Mouse (Mus musculus): Measurements from ENCODE around the gene Hrh2. TPM values are rescaled to one million over a fixed set of nuclear protein-coding genes. Genes with fewer than 3 reads are reported as not detected.
A peak's percentile ranks its signal among the peaks of the same experiment; 100 is the strongest.

The Hrh2 gene
- polyA plus RNA-seq, 1 experiment from 2014 or later: 2.6 TPM

DNA sequence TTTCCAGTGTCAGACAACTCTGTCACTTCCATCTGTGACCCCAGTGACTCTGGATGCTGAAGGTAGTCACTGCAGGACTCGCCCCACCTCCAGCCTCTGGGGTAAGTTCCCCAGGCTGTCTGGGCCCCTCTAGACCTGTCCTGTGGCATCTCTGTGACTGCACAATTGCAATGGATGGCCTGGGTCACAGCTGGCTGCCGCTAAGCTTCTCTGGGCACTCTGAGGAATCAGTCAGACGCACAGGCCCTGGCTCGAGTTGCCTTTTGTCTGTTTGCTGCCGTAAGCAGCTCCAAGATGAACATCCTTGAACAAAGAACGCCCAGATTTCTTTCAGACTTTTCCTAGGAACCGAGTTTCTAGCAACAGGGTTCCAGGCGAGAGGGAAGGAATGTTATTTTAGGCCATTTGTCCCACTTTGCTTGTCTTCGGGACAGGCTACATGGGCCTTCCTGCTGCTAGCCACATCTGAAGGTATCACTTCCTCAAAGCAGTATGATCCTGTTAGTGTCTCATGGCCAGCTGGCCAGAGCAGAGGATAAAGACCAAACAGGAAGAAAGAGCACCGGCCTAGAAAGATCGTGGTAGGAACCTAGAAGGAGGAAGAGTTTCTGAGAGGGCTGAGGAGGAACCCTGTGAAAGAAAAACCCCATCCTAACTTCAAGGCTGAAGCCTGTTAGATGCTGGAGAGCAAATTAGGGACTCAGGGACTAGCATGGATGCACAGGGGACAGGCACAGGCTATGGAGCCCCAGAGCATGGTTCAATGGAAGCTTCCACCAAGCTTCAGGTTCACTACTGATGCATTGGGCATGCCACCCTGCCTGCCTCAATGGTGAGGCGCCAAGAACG lies 31.2 kb downstream of the Hrh2 start:
- no peak for TF ChIP-seq CTCF (IDR thresholded peaks at IDR 0.05; ENCODE audit: low read depth)
- TF ChIP-seq EP300 (optimal IDR thresholded peaks at IDR 0.05): no peak
- no peak overlapping the region for H3K9ac ChIP-seq (ENCODE audit: low read length)
- DNase-seq (ENCODE audit: low spot score) (no peak), ATAC-seq (ENCODE audit: low FRiP score, low TSS enrichment) (no peak)
- H3K4me2 ChIP-seq (replicated peaks; ENCODE audit: low read depth): no peak overlapping the region
- 57% methylated on average over 13 of the region's 13 CpGs for WGBS
- no peak overlapping the region for H3K4me3 ChIP-seq (ENCODE audit: low read depth, low read length)
- no peaks in the 10 kb centered on the region for H3K27me3 ChIP-seq (ENCODE audit: control insufficient read depth, insufficient read depth, low read length)
- no peaks in the 10 kb centered on the region for H3K4me1 ChIP-seq (replicated peaks; ENCODE audit: control insufficient read depth, insufficient read depth)
- H3K27ac ChIP-seq (replicated peaks): no peak overlapping the region
- no peaks in the 10 kb centered on the region for H3K9me3 ChIP-seq (ENCODE audit: control insufficient read depth, low read length)
- no peaks in the 10 kb centered on the region for H3K36me3 ChIP-seq (ENCODE audit: control insufficient read depth, insufficient read depth, low read length)

DNA sequence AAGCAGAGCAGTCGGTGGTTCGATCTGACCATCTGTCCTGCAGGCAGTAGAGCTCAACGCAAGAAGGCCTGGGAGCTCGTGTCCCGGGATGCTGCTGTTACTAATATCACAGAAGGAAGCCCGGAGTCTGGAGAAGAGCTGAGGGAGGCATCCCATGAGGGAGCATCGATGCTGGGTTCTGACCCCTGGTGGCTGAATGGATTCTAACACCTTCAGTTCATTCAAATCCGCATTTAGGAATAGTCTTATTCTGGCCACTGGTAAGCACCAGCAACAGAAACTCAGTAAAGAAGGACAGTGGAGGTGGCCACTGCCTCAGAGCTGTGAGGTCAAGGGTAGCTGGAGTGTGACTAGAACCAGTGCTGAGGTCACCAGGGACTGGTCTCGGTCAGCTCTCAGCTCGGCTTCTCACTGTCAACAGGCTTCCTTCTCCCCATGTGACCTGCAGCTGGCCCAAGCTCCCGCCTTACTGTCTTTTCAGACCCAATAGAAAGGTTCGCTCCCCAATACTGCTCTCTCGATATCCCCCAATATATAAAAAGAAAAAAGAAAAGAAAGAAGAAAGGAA lies 36.1 kb downstream of the Hrh2 start:
- ATAC-seq (ENCODE audit: low FRiP score, low TSS enrichment) (peak; percentile 36), DNase-seq (ENCODE audit: low spot score) (peak; percentile 43)
- H3K9ac ChIP-seq (ENCODE audit: low read length): no peak overlapping the region
- no peak overlapping the region for H3K27ac ChIP-seq (replicated peaks)
- H3K4me1 ChIP-seq (replicated peaks; ENCODE audit: control insufficient read depth, insufficient read depth): no peaks in the 10 kb centered on the region; the same call in 1 of the 2 replicates
- WGBS: 27% methylated on average over 13 of the region's 13 CpGs
- H3K27me3 ChIP-seq (ENCODE audit: control insufficient read depth, insufficient read depth, low read length): no peaks in the 10 kb centered on the region
- H3K9me3 ChIP-seq (ENCODE audit: control insufficient read depth, low read length): no peaks in the 10 kb centered on the region
- TF ChIP-seq EP300 (optimal IDR thresholded peaks at IDR 0.05): no peak
- TF ChIP-seq CTCF (IDR thresholded peaks at IDR 0.05; ENCODE audit: low read depth): peak; percentile 81
- no peak overlapping the region for H3K4me3 ChIP-seq (ENCODE audit: low read depth, low read length)
- no peaks in the 10 kb centered on the region for H3K36me3 ChIP-seq (ENCODE audit: control insufficient read depth, insufficient read depth, low read length)
- H3K4me2 ChIP-seq (replicated peaks; ENCODE audit: low read depth): no peak overlapping the region

DNA sequence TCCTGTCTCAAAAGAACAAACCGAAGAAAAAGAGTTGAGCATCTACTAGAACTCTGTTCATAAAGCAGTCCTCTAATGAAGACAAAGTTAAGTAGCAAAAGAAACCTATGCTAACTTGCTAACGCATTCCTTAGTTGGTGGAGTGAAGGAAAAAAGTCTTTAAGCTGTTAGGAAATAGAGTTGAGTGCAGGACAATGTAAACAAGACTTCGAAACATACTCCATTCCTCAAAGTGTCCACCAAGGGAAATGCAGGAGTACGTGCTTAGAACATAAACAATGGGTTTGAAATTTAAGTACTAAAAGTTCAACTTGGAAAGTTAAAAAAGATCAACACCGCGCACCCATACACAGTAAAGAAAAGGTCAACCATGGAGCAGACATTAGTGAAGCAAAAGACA lies 38.2 kb downstream of the Hrh2 start:
- Histone ChIP-seq H3K4me2 (replicated peaks; ENCODE audit: low read depth) (no peak overlapping the region), H3K9ac (ENCODE audit: low read length) (no peak overlapping the region), H3K4me3 (ENCODE audit: low read depth, low read length) (no peak overlapping the region), H3K27me3 (ENCODE audit: control insufficient read depth, insufficient read depth, low read length) (no peaks in the 10 kb centered on the region), H3K27ac (replicated peaks) (no peak overlapping the region), H3K9me3 (ENCODE audit: control insufficient read depth, low read length) (no peaks in the 10 kb centered on the region), H3K4me1 (replicated peaks; ENCODE audit: control insufficient read depth, insufficient read depth) (no peaks in the 10 kb centered on the region; the same call in 1 of the 2 replicates), H3K36me3 (ENCODE audit: control insufficient read depth, insufficient read depth, low read length) (no peaks in the 10 kb centered on the region)
- no peak for ATAC-seq (ENCODE audit: low FRiP score, low TSS enrichment)
- TF ChIP-seq CTCF (IDR thresholded peaks at IDR 0.05; ENCODE audit: low read depth) (no peak), EP300 (optimal IDR thresholded peaks at IDR 0.05) (no peak)
- 51% methylated on average over 6 of the region's 6 CpGs for WGBS
- DNase-seq (ENCODE audit: low spot score): no peak

DNA sequence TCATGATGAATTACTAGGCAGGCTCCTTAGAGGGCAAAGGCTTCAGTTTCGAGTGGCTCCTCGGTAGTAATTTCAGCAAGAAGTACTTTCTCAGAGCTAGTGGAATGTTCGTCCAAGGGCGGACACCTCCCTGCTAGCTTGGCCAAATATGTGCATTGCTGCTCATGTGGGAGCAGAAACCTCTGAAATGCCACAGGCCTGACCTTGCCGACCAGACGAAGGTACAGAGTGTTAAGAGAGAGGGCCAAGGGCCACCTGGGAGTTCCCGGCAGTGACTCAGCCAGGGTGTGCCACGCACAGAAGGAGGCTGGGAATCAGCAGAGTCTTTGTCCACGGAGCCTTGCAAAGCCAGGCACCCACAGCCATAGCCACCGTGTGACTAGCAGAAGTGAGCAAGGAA lies 39.9 kb downstream of the Hrh2 start:
- DNase-seq (ENCODE audit: low spot score) (peak; percentile 81), ATAC-seq (ENCODE audit: low FRiP score, low TSS enrichment) (peak; percentile 94)
- Histone ChIP-seq H3K27me3 (ENCODE audit: control insufficient read depth, insufficient read depth, low read length) (no peaks in the 10 kb centered on the region), H3K4me3 (ENCODE audit: low read depth, low read length) (no peak overlapping the region), H3K27ac (replicated peaks) (no peak overlapping the region), H3K9ac (ENCODE audit: low read length) (no peak overlapping the region), H3K36me3 (ENCODE audit: control insufficient read depth, insufficient read depth, low read length) (no peaks in the 10 kb centered on the region), H3K4me2 (replicated peaks; ENCODE audit: low read depth) (no peak overlapping the region), H3K9me3 (ENCODE audit: control insufficient read depth, low read length) (no peaks in the 10 kb centered on the region), H3K4me1 (replicated peaks; ENCODE audit: control insufficient read depth, insufficient read depth) (no peaks in the 10 kb centered on the region; the same call in 1 of the 2 replicates)
- 42% methylated on average over 10 of the region's 10 CpGs for WGBS
- TF ChIP-seq EP300 (optimal IDR thresholded peaks at IDR 0.05) (no peak), CTCF (IDR thresholded peaks at IDR 0.05; ENCODE audit: low read depth) (no peak)

DNA sequence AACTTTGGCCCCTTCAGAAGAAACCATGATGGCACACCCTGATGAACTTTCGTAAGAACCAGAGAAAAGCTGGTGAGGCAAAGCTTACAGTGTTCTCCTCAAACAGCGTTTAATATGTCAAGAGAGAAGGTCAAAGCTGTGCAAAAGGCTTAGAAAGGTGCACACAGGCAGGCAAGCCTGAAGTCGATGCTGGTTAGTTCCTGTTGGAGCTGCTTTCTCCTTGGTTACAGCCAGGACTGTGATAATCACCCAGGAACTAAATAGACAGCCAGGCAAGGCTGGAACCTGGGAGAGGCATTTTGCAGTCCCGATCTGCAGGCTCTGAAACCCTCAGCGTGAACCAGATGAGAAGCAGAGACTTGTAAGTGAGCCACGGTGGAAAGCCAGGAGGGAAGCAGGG lies 45.6 kb downstream of the Hrh2 start:
- no peak for DNase-seq (ENCODE audit: low spot score)
- Histone ChIP-seq H3K27ac (replicated peaks) (no peak overlapping the region), H3K4me1 (replicated peaks; ENCODE audit: control insufficient read depth, insufficient read depth) (peaks cover 3% of the 10 kb centered on the region; the same call in 1 of the 2 replicates), H3K27me3 (ENCODE audit: control insufficient read depth, insufficient read depth, low read length) (no peaks in the 10 kb centered on the region), H3K4me2 (replicated peaks; ENCODE audit: low read depth) (no peak overlapping the region), H3K4me3 (ENCODE audit: low read depth, low read length) (no peak overlapping the region), H3K36me3 (ENCODE audit: control insufficient read depth, insufficient read depth, low read length) (no peaks in the 10 kb centered on the region), H3K9me3 (ENCODE audit: control insufficient read depth, low read length) (no peaks in the 10 kb centered on the region), H3K9ac (ENCODE audit: low read length) (no peak overlapping the region)
- 63% methylated on average over 6 of the region's 6 CpGs for WGBS
- ATAC-seq (ENCODE audit: low FRiP score, low TSS enrichment): peak; percentile 74
- TF ChIP-seq EP300 (optimal IDR thresholded peaks at IDR 0.05) (no peak), CTCF (IDR thresholded peaks at IDR 0.05; ENCODE audit: low read depth) (no peak)

Measured in stomach, postnatal 0 days (tissue).